Mouse (Mus musculus): ENCODE data around the gene Slc24a3. TPM values are rescaled to one million over a fixed set of nuclear protein-coding genes. Genes with fewer than 3 reads are reported as not detected.

Gene Slc24a3
- total RNA-seq, 1 experiment: 0.98 TPM

DNA sequence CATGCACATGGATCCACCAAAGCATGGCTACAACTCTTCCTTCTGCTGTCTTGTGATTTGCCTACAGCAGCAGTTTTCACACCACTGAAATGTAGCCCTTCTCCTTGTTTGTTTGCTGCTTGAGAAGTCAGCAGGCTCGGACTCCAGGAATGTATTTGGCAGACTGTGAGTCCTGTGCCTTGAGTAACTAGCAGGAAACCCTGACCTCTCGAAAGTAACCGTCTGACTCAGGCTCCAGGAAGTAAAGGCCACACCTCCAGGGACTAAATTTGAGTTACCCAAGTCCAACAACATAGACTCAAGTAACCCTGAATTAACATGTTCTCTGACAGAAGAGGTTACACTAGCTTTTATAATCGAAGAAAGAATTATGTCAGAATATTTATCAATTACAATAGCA, 203.2 kb downstream of the Slc24a3 start:
- H3K27ac ChIP-seq (ENCODE audit: insufficient read depth, low read depth, low read length, poor library complexity, severe bottlenecking): no peak overlapping the region
- H3K9me3 ChIP-seq (ENCODE audit: control insufficient read depth, insufficient read depth, low read depth, low read length): no peaks in the 10 kb centered on the region
- no peak overlapping the region for H3K4me3 ChIP-seq (ENCODE audit: insufficient read depth in 1 of 2, low read depth in 1 of 2, low read length in 2 of 2, poor library complexity in 1 of 2, severe bottlenecking in 1 of 2)
- no peak overlapping the region for H3K9ac ChIP-seq (ENCODE audit: insufficient read depth, low read depth, low read length, poor library complexity, severe bottlenecking)
- H3K36me3 ChIP-seq (ENCODE audit: control insufficient read depth, insufficient read depth, low read length, poor library complexity, severe bottlenecking): no peaks in the 10 kb centered on the region
- TF ChIP-seq CHD2 (IDR thresholded peaks at IDR 0.05; ENCODE audit: low read depth, low read length): no peak
- TF ChIP-seq HCFC1 (IDR thresholded peaks at IDR 0.05; ENCODE audit: borderline replicate concordance, insufficient read depth, low read length): no peak
- TF ChIP-seq ZNF384 (IDR thresholded peaks at IDR 0.05; ENCODE audit: low read depth, low read length): no peak
- H3K4me1 ChIP-seq (ENCODE audit: control insufficient read depth in 2 of 2, insufficient read depth in 2 of 2, low read length in 2 of 2, poor library complexity in 1 of 2): no peaks in the 10 kb centered on the region
- in situ Hi-C loops (cut with MboI; ENCODE audit: low sequenced_read_pairs in 2 of 2, unreplicated experiment in 2 of 2): no loop called here
- no peak for DNase-seq (ENCODE audit: low read depth, low spot score)

DNA sequence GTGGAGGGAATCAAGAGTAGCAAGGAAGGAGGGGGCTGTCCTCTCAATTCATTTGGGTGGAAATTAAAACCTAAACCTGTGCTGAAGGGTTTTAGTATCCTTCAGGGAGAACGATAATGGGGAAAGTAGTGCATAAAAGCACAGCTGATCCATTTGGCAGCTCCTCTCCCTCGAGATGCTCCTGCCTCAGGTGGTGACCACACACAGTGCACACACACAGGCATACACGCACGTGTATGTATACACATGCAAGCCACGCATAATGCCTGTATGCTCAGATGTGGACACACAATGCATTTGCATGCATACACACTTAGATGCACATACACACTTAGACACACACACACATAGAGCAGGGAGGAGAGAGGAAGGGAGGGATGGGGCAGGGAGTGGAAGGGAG, 206.2 kb downstream of the Slc24a3 start:
- in situ Hi-C loops (cut with MboI; ENCODE audit: low sequenced_read_pairs in 2 of 2, unreplicated experiment in 2 of 2): no loop called here
- Histone ChIP-seq H3K4me3 (ENCODE audit: insufficient read depth in 1 of 2, low read depth in 1 of 2, low read length in 2 of 2, poor library complexity in 1 of 2, severe bottlenecking in 1 of 2) (no peak overlapping the region), H3K36me3 (ENCODE audit: control insufficient read depth, insufficient read depth, low read length, poor library complexity, severe bottlenecking) (no peaks in the 10 kb centered on the region)

DNA sequence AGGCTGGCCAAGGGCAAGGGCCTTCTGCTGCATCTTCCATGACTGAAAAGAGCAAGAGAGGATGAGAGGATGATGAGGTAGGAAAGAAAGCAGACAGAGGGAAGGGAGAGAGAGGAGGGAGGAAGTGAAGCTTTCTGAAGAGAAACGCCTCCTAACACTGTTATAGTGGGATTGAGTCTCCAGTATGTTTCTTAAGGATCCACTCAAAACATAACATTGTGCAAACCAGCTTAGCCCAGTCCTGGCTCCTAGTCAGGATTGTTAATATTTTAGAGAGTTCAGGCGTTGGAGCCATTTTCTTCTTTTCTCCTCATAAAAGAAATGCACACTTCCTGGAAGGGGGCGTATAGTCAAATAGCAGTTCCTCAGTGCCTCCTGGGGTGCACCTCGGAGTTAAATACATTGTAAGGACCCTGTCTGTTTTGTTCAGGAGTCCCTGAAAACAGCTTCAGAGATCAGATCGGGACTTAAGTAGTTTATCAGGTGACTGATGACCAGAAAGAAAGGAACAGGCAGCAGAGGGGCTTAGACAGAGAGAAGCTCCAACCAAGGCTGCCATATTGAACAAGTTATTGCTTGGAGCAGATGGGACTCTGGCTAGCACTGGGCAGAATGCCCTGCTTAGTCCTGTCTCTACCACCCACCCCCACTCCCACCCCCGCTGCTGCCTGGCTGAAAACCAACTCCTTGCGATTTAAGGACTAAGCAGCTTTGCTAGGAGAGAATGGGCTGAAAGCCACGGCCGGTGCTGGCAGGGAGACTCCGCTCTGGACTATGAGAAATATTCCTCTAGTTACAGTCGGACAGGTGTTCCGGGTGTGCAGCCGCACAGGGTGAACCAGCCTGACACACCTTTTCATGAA, 215.6 kb downstream of the Slc24a3 start:
- Histone ChIP-seq H3K9me3 (ENCODE audit: control insufficient read depth, insufficient read depth, low read depth, low read length) (no peaks in the 10 kb centered on the region), H3K27ac (ENCODE audit: insufficient read depth, low read depth, low read length, poor library complexity, severe bottlenecking) (no peak overlapping the region), H3K9ac (ENCODE audit: insufficient read depth, low read depth, low read length, poor library complexity, severe bottlenecking) (no peak overlapping the region), H3K4me3 (ENCODE audit: insufficient read depth in 1 of 2, low read depth in 1 of 2, low read length in 2 of 2, poor library complexity in 1 of 2, severe bottlenecking in 1 of 2) (no peak overlapping the region), H3K36me3 (ENCODE audit: control insufficient read depth, insufficient read depth, low read length, poor library complexity, severe bottlenecking) (no peaks in the 10 kb centered on the region), H3K4me1 (ENCODE audit: control insufficient read depth in 2 of 2, insufficient read depth in 2 of 2, low read length in 2 of 2, poor library complexity in 1 of 2) (no peaks in the 10 kb centered on the region)
- no peak for DNase-seq (ENCODE audit: low read depth, low spot score)
- TF ChIP-seq HCFC1 (IDR thresholded peaks at IDR 0.05; ENCODE audit: borderline replicate concordance, insufficient read depth, low read length) (no peak), ZC3H11A (IDR thresholded peaks at IDR 0.05; ENCODE audit: borderline replicate concordance, low read depth, low read length) (no peak)
- in situ Hi-C loops (cut with MboI; ENCODE audit: low sequenced_read_pairs in 2 of 2, unreplicated experiment in 2 of 2): no loop called here

More for the DNA sequence above, 206.2 kb downstream of the Slc24a3 start:
- Histone ChIP-seq H3K4me1 (ENCODE audit: control insufficient read depth in 2 of 2, insufficient read depth in 2 of 2, low read length in 2 of 2, poor library complexity in 1 of 2) (no peaks in the 10 kb centered on the region), H3K9ac (ENCODE audit: insufficient read depth, low read depth, low read length, poor library complexity, severe bottlenecking) (no peak overlapping the region), H3K27ac (ENCODE audit: insufficient read depth, low read depth, low read length, poor library complexity, severe bottlenecking) (no peak overlapping the region), H3K9me3 (ENCODE audit: control insufficient read depth, insufficient read depth, low read depth, low read length) (no peaks in the 10 kb centered on the region)
- no peak for TF ChIP-seq CHD2 (IDR thresholded peaks at IDR 0.05; ENCODE audit: low read depth, low read length)
- TF ChIP-seq ZNF384 (IDR thresholded peaks at IDR 0.05; ENCODE audit: low read depth, low read length): no peak
- TF ChIP-seq HCFC1 (IDR thresholded peaks at IDR 0.05; ENCODE audit: borderline replicate concordance, insufficient read depth, low read length): no peak
- no peak for TF ChIP-seq MAFK (IDR thresholded peaks at IDR 0.05; ENCODE audit: insufficient read depth, low read depth, low read length)
- TF ChIP-seq ZC3H11A (IDR thresholded peaks at IDR 0.05; ENCODE audit: borderline replicate concordance, low read depth, low read length): no peak
- DNase-seq (ENCODE audit: low read depth, low spot score): no peak

DNA sequence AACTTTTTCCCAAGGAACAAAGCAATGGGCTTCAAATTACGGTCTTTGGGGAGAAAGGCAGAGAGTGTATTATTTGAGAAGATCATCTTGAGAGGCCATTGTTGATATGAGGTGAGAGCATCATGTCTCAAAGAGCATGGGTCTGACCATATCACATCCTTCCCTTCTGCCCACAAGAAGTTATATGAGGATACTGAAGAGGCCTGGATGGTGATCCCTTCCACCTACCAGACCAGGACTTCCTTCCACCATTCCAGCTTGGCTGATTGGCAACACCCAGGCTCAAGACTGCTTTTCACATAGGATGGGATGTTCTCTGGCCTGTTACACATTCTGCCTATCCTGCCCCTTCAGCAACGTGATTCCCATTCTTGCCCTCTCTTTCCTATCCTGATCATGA, 216.7 kb downstream of the Slc24a3 start:
- DNase-seq (ENCODE audit: low read depth, low spot score): no peak
- Histone ChIP-seq H3K27ac (ENCODE audit: insufficient read depth, low read depth, low read length, poor library complexity, severe bottlenecking) (no peak overlapping the region), H3K9ac (ENCODE audit: insufficient read depth, low read depth, low read length, poor library complexity, severe bottlenecking) (no peak overlapping the region), H3K4me1 (ENCODE audit: control insufficient read depth in 2 of 2, insufficient read depth in 2 of 2, low read length in 2 of 2, poor library complexity in 1 of 2) (no peaks in the 10 kb centered on the region), H3K36me3 (ENCODE audit: control insufficient read depth, insufficient read depth, low read length, poor library complexity, severe bottlenecking) (no peaks in the 10 kb centered on the region), H3K4me3 (ENCODE audit: insufficient read depth in 1 of 2, low read depth in 1 of 2, low read length in 2 of 2, poor library complexity in 1 of 2, severe bottlenecking in 1 of 2) (no peak overlapping the region), H3K9me3 (ENCODE audit: control insufficient read depth, insufficient read depth, low read depth, low read length) (no peaks in the 10 kb centered on the region)
- in situ Hi-C loops (cut with MboI; ENCODE audit: low sequenced_read_pairs in 2 of 2, unreplicated experiment in 2 of 2): no loop called here
- TF ChIP-seq ZNF384 (IDR thresholded peaks at IDR 0.05; ENCODE audit: low read depth, low read length) (no peak), HCFC1 (IDR thresholded peaks at IDR 0.05; ENCODE audit: borderline replicate concordance, insufficient read depth, low read length) (no peak), CHD2 (IDR thresholded peaks at IDR 0.05; ENCODE audit: low read depth, low read length) (no peak), ZC3H11A (IDR thresholded peaks at IDR 0.05; ENCODE audit: borderline replicate concordance, low read depth, low read length) (no peak), MAFK (IDR thresholded peaks at IDR 0.05; ENCODE audit: insufficient read depth, low read depth, low read length) (no peak)

DNA sequence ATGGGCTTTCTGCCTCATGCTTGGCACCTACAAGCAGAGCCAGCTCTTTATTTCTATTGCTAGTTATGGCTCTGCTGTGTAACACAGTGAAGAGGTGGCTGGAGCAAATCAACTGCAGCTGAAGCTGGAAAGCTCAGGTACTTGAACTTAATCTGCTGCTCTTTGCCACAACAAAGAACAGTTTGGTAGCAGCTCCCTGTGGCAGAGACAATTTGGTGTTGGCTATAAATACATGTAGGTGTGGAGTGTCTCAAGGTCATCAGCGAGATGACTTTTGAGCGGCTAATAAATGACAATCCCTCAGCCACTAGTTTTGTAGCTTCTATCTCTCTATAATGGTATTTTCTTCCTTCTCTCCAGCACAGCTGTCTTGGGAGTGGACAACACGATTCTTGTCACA, 217.7 kb downstream of the Slc24a3 start:
- Histone ChIP-seq H3K4me3 (ENCODE audit: insufficient read depth in 1 of 2, low read depth in 1 of 2, low read length in 2 of 2, poor library complexity in 1 of 2, severe bottlenecking in 1 of 2) (no peak overlapping the region), H3K9me3 (ENCODE audit: control insufficient read depth, insufficient read depth, low read depth, low read length) (no peaks in the 10 kb centered on the region), H3K36me3 (ENCODE audit: control insufficient read depth, insufficient read depth, low read length, poor library complexity, severe bottlenecking) (no peaks in the 10 kb centered on the region), H3K27ac (ENCODE audit: insufficient read depth, low read depth, low read length, poor library complexity, severe bottlenecking) (no peak overlapping the region), H3K9ac (ENCODE audit: insufficient read depth, low read depth, low read length, poor library complexity, severe bottlenecking) (no peak overlapping the region), H3K4me1 (ENCODE audit: control insufficient read depth in 2 of 2, insufficient read depth in 2 of 2, low read length in 2 of 2, poor library complexity in 1 of 2) (no peaks in the 10 kb centered on the region)
- in situ Hi-C loops (cut with MboI; ENCODE audit: low sequenced_read_pairs in 2 of 2, unreplicated experiment in 2 of 2): no loop called here
- DNase-seq (ENCODE audit: low read depth, low spot score): no peak
- no peak for TF ChIP-seq CHD2 (IDR thresholded peaks at IDR 0.05; ENCODE audit: low read depth, low read length)
- no peak for TF ChIP-seq MAFK (IDR thresholded peaks at IDR 0.05; ENCODE audit: insufficient read depth, low read depth, low read length)
- no peak for TF ChIP-seq HCFC1 (IDR thresholded peaks at IDR 0.05; ENCODE audit: borderline replicate concordance, insufficient read depth, low read length)
- no peak for TF ChIP-seq ZNF384 (IDR thresholded peaks at IDR 0.05; ENCODE audit: low read depth, low read length)
- TF ChIP-seq ZC3H11A (IDR thresholded peaks at IDR 0.05; ENCODE audit: borderline replicate concordance, low read depth, low read length): no peak
